Mouse (Mus musculus): Measurements from ENCODE around the gene Ftl1. TPM values are rescaled to one million over a fixed set of nuclear protein-coding genes. Genes with fewer than 3 reads are reported as not detected.

Ftl1 gene
- polyA plus RNA-seq (2017; shearing (Covaris generic)): 2,366 TPM

DNA sequence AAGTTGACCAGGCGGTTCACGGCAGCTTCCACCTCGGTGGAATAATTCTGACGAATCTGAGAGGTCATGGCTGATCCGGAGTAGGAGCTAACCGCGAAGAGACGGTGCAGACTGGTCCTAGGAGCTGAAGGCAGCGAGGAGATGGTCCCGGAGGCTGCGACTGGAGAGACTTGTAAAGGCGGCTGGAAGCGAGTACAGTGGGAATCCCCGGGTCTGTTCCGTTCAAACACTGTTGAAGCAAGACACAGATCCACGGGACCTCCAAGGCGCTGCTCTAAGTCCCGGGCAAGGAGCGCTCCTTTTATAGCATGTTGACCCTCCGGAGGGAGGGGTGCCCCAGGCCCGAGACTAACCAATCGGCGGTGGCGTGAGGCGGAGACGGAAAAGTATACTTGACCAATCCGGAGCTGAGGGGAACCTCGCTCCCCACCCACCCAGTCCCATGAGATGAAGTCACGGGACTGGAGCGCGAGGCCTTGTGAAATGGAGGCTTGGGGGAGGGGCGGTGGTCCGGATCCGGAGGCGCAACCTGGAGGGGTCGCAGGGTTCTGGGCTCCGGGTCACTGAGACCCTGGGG is at the start of gene Ftl1:
Ftl1 (minus strand) TSS at position 321 of the 577 bp plus-strand sequence.

GRCm38 (mm10) chr7:45488293-45489204 is 28.9 kb upstream of the Ftl1 start, which contains the start of gene Dhdh:
TSS of gene Dhdh (minus strand) at chr7:45488805.

DNA sequence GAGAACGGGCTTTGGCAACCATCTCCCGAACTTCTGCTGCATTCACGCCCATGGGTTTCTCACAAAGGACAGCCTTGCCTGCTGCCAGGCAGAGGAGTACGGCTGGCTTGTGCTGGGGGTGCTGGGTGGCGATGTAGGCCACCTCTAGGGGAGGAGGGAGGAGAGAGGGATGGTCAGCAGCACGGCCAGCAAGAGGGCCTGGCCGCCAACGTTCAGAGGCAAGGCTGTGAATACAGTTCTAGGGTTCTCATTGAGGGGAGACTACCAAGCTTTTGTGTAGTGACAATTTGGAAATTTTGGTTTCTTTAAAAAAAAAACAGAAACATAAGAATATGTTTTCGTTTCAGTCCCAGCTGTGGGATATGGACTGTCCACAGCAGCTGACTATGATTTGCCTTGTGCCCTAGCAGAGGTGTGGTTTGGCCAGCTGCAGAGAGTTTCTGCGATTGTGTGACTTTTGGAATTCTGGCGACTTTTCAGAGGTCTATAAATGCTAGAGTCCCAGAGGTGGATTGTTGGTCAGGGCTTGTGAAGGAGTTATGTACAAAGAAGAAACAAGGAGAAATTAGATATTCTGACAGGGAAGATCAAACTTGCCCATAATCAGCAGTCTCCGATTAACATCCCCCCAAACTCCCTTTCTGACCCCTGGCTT is 27.2 kb upstream of the Ftl1 start, which contains the start of gene Gm45808:
Gm45808 (minus strand) TSS at position 51 of the 655 bp plus-strand sequence.

DNA sequence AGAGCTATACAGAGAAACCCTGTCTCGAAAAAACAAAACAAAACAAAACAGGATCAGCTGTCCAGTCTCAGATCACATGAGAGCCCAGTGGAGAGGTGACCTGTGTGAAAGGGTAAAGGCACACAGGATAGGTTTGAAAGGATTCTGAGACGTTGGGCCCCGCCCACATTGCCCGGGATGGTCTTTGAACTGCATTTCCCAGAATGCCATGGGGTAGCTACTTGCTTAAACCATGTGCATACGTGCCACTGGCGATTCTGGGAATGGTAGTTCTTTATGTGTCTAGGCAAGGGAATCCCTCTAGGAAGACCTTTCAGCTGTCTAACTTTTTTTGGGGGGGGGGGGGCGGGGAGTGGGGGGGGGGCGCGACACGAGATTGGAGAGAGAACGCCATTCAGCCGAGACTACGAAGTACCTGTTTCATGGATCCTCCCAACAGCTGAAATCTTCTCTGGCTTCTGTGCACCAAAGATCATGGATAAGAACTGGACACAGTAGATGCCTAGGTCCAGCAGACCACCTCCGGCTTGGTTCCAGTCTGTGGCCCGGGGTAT is 21.8 kb upstream of the Ftl1 start, which contains the start of gene Tulp2:
Tulp2 (plus strand) TSS at position 504 of the 554 bp plus-strand sequence.

DNA sequence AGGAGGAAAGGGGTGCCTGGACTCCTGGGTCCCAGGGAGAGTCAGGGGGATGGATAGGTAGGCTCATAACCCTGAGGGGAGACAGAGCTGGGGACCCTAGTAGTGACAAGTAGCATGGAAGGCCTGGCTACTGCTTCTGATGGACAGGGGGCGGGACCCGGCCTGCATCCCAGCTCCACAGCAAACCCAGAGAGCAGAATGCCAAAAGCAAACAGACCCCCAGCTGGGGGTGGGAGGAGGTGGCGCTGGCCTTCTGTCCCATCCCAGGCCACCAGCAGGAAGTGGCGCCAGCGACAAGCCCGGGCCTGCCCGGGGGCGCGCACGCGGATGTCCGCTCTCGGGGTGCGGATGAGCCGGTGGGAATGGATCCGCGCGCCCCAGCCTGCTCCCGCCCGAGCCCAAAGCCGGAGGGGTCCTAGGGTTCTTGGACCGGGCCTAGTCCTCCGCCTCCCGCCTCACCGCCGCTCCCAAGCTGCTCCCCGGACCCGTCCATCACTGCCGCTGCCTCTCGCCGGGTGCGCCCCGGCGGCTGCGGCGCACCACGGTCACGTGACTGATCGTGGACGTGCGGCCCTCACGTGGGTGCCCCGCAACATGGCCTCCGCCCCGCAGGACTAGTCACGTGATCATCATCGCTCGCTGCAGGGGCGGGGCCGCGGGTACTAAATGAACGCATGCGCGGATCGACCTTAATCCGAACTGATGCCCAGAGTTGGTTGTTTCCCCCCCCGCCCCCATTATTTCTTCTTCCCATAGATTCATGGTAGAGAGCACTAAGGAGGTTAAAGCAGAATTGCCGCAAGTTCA is 6.8 kb upstream of the Ftl1 start, which contains the start of gene Bax:
Bax (minus strand) TSS at position 616 of the 807 bp plus-strand sequence.

GRCm38 (mm10) chr7:45437521-45438276 is 22.0 kb downstream of the Ftl1 start, which contains the start of gene Ruvbl2:
TSS of gene Ruvbl2 (minus strand) at chr7:45438096.

DNA sequence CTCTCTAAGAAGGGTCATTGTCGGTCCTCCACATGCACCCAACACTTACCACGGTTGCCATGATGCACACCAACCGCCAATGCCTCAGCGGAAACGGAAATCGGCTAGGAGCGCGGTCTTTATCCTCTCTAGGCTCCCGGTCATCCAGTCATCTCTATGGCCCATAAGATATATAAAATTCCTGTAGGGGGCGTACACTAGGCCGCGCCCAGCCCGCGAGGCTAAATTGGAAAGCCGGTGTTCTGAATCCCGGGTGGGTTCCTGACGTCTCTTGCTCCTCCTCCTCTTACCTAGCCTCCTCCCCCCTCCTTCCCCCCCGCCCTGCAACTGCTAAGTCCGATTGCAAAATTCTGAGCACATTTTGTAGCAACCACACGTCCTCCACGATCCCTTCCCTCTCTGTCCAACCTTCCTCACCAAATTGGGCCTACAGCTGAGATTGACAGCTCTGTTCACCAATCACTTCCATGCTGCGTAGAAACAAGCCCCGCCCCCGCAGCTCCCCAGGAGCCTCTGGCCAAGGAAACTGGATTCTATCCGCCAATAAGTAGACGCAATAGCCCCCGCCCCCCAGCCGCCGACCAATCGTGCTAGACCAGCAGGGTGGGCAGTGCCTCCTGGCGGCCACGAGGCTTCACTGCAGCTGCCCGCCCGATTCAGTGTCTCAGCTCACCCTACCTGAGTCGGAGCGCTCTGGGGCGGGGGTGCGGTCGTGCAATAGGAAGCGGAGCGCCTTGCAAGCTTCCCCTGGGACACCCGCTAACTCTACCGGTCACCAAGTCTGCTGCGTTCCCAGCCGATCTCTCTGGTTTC is 25.3 kb downstream of the Ftl1 start, which contains the start of gene Gys1:
Gys1 (plus strand) TSS at position 642 of the 813 bp plus-strand sequence.

GRCm38 (mm10) chr7:45420615-45420919 is 39.1 kb downstream of the Ftl1 start, which contains the start of gene Lhb:
TSS of gene Lhb (plus strand) at chr7:45420820.

DNA sequence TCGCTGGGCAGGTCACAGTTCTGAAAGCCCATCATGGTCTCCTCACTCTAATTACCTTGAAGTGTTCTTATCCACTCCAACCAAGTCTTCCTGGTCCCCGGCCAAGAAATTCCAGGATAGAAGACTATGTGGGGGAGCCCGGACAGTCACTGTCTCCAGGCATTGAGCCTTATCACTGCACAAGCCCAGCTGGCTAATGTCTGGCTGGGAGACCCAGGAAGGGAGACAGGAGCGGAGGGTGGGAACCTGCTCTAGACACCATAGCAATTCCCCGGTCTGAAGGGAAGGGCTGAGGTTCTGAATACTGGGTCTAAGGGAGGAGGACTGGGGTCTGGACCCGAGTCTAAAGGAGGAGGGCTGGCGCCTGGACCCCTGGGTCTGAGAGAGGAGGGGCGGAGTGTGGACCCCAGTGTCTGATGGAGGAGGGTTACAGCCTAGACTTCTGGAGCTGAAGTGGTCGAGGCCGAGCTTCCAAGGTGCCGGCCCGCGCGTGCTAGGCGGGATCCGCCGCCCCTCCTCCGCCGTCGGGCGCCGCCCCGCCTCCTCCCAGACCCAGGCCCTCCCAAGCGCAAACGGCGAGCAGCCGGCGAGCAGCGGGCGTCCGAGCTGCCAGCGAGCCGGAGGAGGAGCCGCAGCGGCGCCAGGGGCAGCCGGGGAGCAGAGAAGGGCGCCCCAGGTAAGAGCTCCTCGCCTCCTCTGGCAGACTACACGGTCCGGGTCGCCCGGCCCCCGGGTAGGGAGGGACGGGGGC is 46.4 kb downstream of the Ftl1 start, which contains the start of gene Ntf5:
Ntf5 (plus strand) TSS at position 583 of the 751 bp plus-strand sequence.

Other genes with a start within 250 kb of the Ftl1 start
- gene Dkkl1, start 247.7 kb downstream of the Ftl1 start, polyA plus RNA-seq (2017; shearing (Covaris generic)): 66.4 TPM
- 1.7 TPM for gene Tead2, start 244.1 kb downstream of the Ftl1 start, polyA plus RNA-seq (2017; shearing (Covaris generic))
- 386 TPM for gene Cd37, start 220.8 kb downstream of the Ftl1 start, polyA plus RNA-seq (2017; shearing (Covaris generic))
- not detected for gene Slc6a16, start 218.8 kb downstream of the Ftl1 start, polyA plus RNA-seq (2017; shearing (Covaris generic))
- 0.93 TPM for gene Slc6a21, start 182.4 kb downstream of the Ftl1 start, polyA plus RNA-seq (2017; shearing (Covaris generic))
- gene Trpm4, start 126.1 kb downstream of the Ftl1 start, polyA plus RNA-seq (2017; shearing (Covaris generic)): 5.0 TPM
- not detected for gene Hrc, start 124.6 kb downstream of the Ftl1 start, polyA plus RNA-seq (2017; shearing (Covaris generic))
- gene Ppfia3, start 92.9 kb downstream of the Ftl1 start, polyA plus RNA-seq (2017; shearing (Covaris generic)): 0.12 TPM
- gene Lin7b, start 89.3 kb downstream of the Ftl1 start, polyA plus RNA-seq (2017; shearing (Covaris generic)): not detected
- gene Snrnp70, start 64.1 kb downstream of the Ftl1 start, polyA plus RNA-seq (2017; shearing (Covaris generic)): 211 TPM
- gene Kcna7, start 54.2 kb downstream of the Ftl1 start, polyA plus RNA-seq (2017; shearing (Covaris generic)): not detected
- gene Ntf5, start 46.2 kb downstream of the Ftl1 start, polyA plus RNA-seq (2017; shearing (Covaris generic)): 0.60 TPM
- gene Lhb, start 39.1 kb downstream of the Ftl1 start, polyA plus RNA-seq (2017; shearing (Covaris generic)): not detected
- 3.2 TPM for gene Gys1, start 25.0 kb downstream of the Ftl1 start, polyA plus RNA-seq (2017; shearing (Covaris generic))
- 32.3 TPM for gene Ruvbl2, start 21.8 kb downstream of the Ftl1 start, polyA plus RNA-seq (2017; shearing (Covaris generic))
- 236 TPM for gene Bax, start 7.0 kb upstream of the Ftl1 start, polyA plus RNA-seq (2017; shearing (Covaris generic))
- 1.3 TPM for gene Tulp2, start 22.0 kb upstream of the Ftl1 start, polyA plus RNA-seq (2017; shearing (Covaris generic))
- 0.89 TPM for gene Gm45808, start 26.9 kb upstream of the Ftl1 start, polyA plus RNA-seq (2017; shearing (Covaris generic))
- gene Dhdh, start 28.9 kb upstream of the Ftl1 start, polyA plus RNA-seq (2017; shearing (Covaris generic)): 0.80 TPM
- gene Nucb1, start 50.5 kb upstream of the Ftl1 start, polyA plus RNA-seq (2017; shearing (Covaris generic)): 218 TPM
- 751 TPM for gene Ppp1r15a, start 66.4 kb upstream of the Ftl1 start, polyA plus RNA-seq (2017; shearing (Covaris generic))
- 1.3 TPM for gene Plekha4, start 66.4 kb upstream of the Ftl1 start, polyA plus RNA-seq (2017; shearing (Covaris generic))
- 2.0 TPM for gene Hsd17b14, start 95.0 kb upstream of the Ftl1 start, polyA plus RNA-seq (2017; shearing (Covaris generic))
- gene Bcat2, start 110.3 kb upstream of the Ftl1 start, polyA plus RNA-seq (2017; shearing (Covaris generic)): 38.0 TPM
- not detected for gene Fgf21, start 155.6 kb upstream of the Ftl1 start, polyA plus RNA-seq (2017; shearing (Covaris generic))
- gene Fut1, start 157.4 kb upstream of the Ftl1 start, polyA plus RNA-seq (2017; shearing (Covaris generic)): 1.2 TPM
- not detected for gene Izumo1, start 161.9 kb upstream of the Ftl1 start, polyA plus RNA-seq (2017; shearing (Covaris generic))
- not detected for gene Rasip1, start 167.6 kb upstream of the Ftl1 start, polyA plus RNA-seq (2017; shearing (Covaris generic))
- gene Mamstr, start 180.1 kb upstream of the Ftl1 start, polyA plus RNA-seq (2017; shearing (Covaris generic)): 1.1 TPM
- gene Fut2, start 206.5 kb upstream of the Ftl1 start, polyA plus RNA-seq (2017; shearing (Covaris generic)): 0.89 TPM
- gene Ntn5, start 224.1 kb upstream of the Ftl1 start, polyA plus RNA-seq (2017; shearing (Covaris generic)): not detected
- gene Sec1, start 234.5 kb upstream of the Ftl1 start, polyA plus RNA-seq (2017; shearing (Covaris generic)): not detected
- gene Car11, start 240.0 kb upstream of the Ftl1 start, polyA plus RNA-seq (2017; shearing (Covaris generic)): 1.3 TPM
- 7.4 TPM for gene Dbp, start 245.2 kb upstream of the Ftl1 start, polyA plus RNA-seq (2017; shearing (Covaris generic))